Mouse (Mus musculus): ENCODE data around the gene AC109138.7.
"Not testable (repeated sequence)": the region's sequence is repeated elsewhere in the genome, so short reads cannot be mapped to it uniquely, and the experiment has no call there.

Gene AC109138.7

GRCm38 (mm10) chr19:4218293-4218692 is 4.1 kb downstream of the AC109138.7 start:
- no peak for DNase-seq (ENCODE audit: low spot score in 2 of 2)

DNA sequence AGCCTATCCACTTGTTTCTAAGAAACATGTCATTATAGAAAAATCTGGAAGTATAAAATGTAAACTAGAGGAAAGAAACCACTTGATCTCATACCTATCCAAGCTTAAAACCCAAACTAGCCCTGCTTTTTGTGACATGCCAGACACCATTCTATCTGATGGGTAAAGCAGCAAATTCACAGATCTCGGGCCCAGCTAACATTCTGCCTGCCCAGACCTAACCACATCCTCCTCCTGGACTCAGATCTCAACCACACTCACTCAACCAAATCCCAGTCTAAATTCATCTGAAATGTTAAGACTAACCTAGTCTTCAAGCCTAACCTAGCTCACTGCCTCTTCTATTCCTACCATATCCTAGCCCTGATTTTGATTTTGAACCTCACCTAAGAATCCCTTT is 4.6 kb downstream of the AC109138.7 start:
- no peak for DNase-seq (ENCODE audit: low spot score in 2 of 2)

- no peak for DNase-seq (ENCODE audit: low spot score in 2 of 2)
These were observed 5.8 kb downstream of the AC109138.7 start for GRCm38 (mm10) chr19:4219943-4220342.

GRCm38 (mm10) chr19:4220416-4220815 is 6.3 kb downstream of the AC109138.7 start:
- DNase-seq (ENCODE audit: low spot score in 2 of 2), result no peak

- no peak for DNase-seq (ENCODE audit: low spot score in 2 of 2)
These were observed 7.0 kb downstream of the AC109138.7 start for GRCm38 (mm10) chr19:4220957-4221743.

GRCm38 (mm10) chr19:4222165-4222564 is 8.0 kb downstream of the AC109138.7 start:
- no peak for DNase-seq (ENCODE audit: low spot score in 2 of 2)

GRCm38 (mm10) chr19:4226779-4227178 is 12.6 kb downstream of the AC109138.7 start:
- no peak for DNase-seq (ENCODE audit: low spot score in 2 of 2)

- DNase-seq (ENCODE audit: low spot score in 2 of 2), result no peak
These were observed 13.3 kb downstream of the AC109138.7 start for GRCm38 (mm10) chr19:4227446-4227845.

- DNase-seq (ENCODE audit: low spot score in 2 of 2), result peak; percentile 60 to 75
These were observed 13.9 kb downstream of the AC109138.7 start for GRCm38 (mm10) chr19:4227894-4228678.

DNA sequence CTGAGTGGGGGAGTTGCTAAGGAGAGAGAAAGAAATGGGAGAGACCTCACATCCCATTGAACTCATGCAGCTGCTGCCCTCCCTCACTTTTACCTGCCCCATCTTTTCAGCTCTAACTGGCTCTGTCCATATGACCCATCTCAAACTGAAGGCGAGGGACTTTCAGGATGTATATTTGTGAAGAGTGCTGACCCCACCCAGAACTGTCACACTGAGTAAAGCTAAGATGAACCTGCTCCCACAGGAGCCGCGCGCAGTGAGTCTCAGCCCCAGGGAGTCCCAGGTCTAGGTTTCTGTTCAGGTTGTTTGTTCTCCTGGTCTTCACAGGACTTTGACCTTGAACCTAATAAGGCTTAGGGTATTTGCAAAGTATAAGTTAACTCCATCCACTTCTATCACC is 14.7 kb downstream of the AC109138.7 start:
- no peak for DNase-seq (ENCODE audit: low spot score in 2 of 2)

- no peak for DNase-seq (ENCODE audit: low spot score in 2 of 2)
These were observed 15.4 kb downstream of the AC109138.7 start for GRCm38 (mm10) chr19:4229451-4230076.

DNA sequence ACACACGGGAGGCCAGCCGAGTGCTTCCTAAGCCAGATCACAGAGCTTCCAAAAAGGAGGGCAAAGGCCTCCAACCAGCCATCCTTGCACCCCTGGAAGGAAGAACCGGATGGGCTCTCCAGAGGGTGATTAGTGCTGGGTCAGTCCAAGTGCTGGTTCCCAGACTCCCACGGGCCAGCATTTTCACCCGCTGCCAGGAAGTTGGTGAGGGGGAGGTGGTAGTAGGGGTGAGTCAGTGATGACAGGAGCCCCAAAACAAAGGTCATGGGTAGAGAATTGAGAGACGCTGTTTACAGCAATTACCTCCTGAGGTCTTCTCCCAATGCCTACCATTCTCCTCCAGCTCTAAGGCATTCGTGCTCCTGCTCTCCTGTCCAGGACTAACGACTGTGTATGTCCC is 16.3 kb downstream of the AC109138.7 start:
- DNase-seq (ENCODE audit: low spot score in 2 of 2), result no peak

GRCm38 (mm10) chr19:4231253-4232185 is 17.4 kb downstream of the AC109138.7 start, which contains the start of gene Pold4:
Pold4 (plus strand) TSS chr19:4231899.
- DNase-seq (ENCODE audit: low spot score in 2 of 2), result peak; percentile 95 to 96

GRCm38 (mm10) chr19:4232186-4232572 is 18.0 kb downstream of the AC109138.7 start:
- peak in 1 of 2 experiments; percentile 39 for DNase-seq (ENCODE audit: low spot score in 2 of 2)

DNA sequence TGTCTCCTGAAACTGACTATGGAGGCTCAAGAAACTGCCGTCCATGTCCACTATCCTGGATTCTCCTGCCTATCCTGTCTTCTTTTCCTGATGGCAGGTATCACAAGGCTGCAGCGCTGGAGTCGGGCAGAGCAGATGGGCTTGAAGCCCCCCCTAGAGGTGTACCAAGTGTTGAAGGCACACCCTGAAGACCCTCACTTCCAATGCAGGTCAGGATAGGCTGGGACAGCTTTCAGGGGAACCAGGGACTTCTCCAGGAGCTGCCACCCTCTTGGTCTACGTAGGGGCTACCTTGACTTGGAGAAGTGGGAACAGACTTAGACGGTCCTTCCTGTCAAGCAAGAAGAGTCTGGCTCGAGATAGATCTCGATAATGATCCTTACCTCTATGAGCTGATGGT is 18.5 kb downstream of the AC109138.7 start:
- no peak for DNase-seq (ENCODE audit: low spot score in 2 of 2)

- DNase-seq (ENCODE audit: low spot score in 2 of 2), result no peak
These were observed 20.4 kb downstream of the AC109138.7 start for GRCm38 (mm10) chr19:4234548-4234947.

- DNase-seq (ENCODE audit: low spot score in 2 of 2), result no peak
These were observed 26.1 kb downstream of the AC109138.7 start for GRCm38 (mm10) chr19:4240247-4240668.

GRCm38 (mm10) chr19:4242416-4242815 is 28.3 kb downstream of the AC109138.7 start:
- no peak for DNase-seq (ENCODE audit: low spot score in 2 of 2)

GRCm38 (mm10) chr19:4244775-4245174 is 30.6 kb downstream of the AC109138.7 start:
- no peak for DNase-seq (ENCODE audit: low spot score in 2 of 2)

- no peak for DNase-seq (ENCODE audit: low spot score in 2 of 2)
These were observed 32.9 kb downstream of the AC109138.7 start for GRCm38 (mm10) chr19:4247010-4247409.

DNA sequence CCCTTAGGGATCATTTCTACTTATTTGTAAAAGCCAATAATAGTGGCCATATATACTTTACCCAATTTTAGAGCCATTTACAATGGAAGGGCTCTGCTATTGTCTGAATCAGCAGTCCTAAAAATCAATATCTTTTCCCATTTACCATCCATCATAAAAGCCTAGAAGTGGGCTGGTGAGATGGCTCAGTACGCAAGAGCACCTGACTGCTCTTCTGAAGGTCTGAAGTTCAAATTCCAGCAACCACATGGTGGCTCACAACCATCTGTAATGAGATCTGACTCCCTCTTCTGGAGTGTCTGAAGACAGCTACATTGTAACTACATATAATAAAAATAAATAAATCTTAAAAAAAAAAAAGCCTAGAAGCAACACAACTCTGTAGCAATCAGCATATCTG is 34.5 kb downstream of the AC109138.7 start:
- DNase-seq (ENCODE audit: low spot score in 2 of 2), result not testable (repeated sequence)

Data from frontal cortex, postnatal 14 days (tissue).